Mouse (Mus musculus) layer of hippocampus, postnatal 25 days (tissue): ENCODE measurements around the gene Adamtsl4. TPM values are rescaled to one million over a fixed set of nuclear protein-coding genes. Genes with fewer than 3 reads are reported as not detected.
"Not testable (repeated sequence)": the region's sequence is repeated elsewhere in the genome, so short reads cannot be mapped to it uniquely, and the experiment has no call there.

Experiments
- DNase-seq, 2 experiments: peaks; one replicate each; pipeline ENCODE4 v3.0.0; 2022; ENCODE audit warnings: mixed read lengths in 2 of 2, low spot score in 1 of 2; ENCODE audit errors: extremely low spot score in 1 of 2
- total RNA-seq, 2 experiments: library from RNA; stranded (reverse); gene quantifications; 2 replicates each; pipeline ENCODE4 v1.2.3; 2021

Gene Adamtsl4
- total RNA-seq, 2 experiments from 2014 or later = 3.7 to 4.0 TPM

DNA sequence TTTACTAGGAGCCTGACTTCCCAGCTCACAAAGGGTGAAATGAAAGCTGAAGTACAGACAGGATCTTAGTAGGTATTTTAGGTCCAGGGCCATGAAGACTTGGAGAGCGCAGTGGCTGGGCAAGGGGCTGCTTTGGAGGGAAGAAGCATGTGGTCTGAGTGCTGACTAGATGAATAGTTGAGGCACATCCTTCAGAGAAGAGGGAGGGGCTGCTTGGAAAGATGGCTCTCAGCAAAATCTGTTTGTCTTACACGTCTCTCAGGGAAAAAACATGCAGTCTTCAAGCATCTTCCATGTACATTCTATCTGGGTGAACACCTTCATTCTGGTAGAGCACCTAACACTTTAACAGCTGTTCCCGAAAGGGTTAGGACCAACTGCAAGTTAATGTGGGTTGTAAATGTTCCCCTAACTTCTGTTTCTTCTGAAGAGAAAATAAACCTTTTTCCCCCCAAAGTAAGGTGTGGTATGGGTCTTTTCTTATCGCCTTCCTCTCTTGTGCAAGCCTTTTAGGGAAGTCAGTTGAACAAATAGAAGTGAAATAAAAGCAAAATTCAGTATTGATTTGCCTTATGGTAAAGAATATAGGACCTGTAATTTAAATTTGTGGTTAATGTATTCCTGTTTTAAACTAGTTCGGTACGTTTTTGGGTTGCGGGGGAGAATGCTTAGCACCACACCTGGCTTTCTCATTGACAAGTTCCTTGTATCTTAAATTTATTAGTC lies 24.8 kb downstream of the Adamtsl4 start:
- DNase-seq = no peak

- no peak for DNase-seq
These were observed 25.6 kb downstream of the Adamtsl4 start for GRCm38 (mm10) chr3:95661945-95662715.

- DNase-seq = no peak
These were observed 26.8 kb downstream of the Adamtsl4 start for GRCm38 (mm10) chr3:95660788-95661478.

DNA sequence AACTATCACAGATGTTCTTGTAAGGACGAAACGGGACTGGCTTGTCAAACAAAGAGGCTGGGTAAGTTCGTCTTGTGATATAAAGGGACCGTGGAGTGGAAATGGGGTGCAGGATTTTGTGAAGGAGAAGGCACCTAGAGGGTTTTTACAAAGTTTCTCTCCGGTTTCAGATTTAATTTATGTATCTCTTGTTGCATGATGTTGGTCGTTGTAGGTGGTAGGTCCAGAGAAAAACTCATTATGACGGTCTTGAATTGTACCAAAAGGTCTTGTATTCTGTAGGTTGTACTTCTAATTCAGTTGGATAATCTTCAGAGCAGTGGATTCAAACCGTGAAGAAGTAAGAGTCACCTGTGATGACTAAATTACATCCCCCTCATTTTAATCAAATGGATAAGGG lies 27.8 kb downstream of the Adamtsl4 start:
- no peak for DNase-seq

- DNase-seq = peak; percentile 36 to 50
These were observed 28.6 kb downstream of the Adamtsl4 start for GRCm38 (mm10) chr3:95658868-95659712.

- peak; percentile 87 to 91 for DNase-seq
These were observed 29.4 kb downstream of the Adamtsl4 start, which contains the start of gene Mcl1 for GRCm38 (mm10) chr3:95658236-95658867. Gene Mcl1, plus strand, starts transcription at chr3:95658788.

- no peak for DNase-seq
These were observed 30.0 kb downstream of the Adamtsl4 start for GRCm38 (mm10) chr3:95657711-95658110.

DNA sequence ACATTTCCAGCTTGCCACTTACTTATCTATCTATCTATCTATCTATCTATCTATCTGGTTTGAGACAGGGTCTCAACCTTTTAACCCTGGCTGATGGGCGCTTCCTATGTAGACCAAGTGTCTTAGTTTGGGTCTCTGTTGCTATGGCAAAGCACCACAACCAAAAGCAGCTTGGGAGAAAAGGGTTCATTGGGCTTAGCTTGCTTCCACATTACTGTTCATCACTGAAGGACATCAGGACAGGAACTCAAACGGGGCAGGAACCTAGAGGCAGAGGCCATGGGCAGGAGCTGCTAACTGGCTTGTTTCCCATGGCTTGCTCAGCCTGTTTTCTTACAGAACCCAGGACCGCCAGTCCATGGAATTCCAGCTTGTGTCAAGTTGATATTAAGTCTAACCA lies 30.6 kb downstream of the Adamtsl4 start:
- DNase-seq = no peak

- DNase-seq = no peak
These were observed 32.3 kb downstream of the Adamtsl4 start for GRCm38 (mm10) chr3:95655437-95655836.

DNA sequence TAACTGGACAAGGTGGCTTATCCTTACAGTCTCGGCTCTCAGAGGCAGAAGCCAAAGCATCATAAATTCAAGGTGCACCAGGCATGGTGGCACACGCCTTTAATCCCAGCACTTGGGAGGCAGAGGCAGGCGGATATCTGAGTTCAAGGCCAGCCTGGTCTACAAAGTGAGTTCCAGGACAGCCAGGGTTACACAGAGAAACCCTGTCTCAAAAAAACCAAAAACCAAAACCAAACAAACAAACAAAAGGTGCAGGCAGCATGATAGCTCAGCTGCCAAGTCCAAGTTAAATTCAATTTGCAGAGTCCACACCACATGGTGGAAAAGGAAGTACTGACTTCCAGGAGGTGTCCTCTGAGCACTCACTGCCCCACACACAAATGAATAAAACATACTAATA lies 33.3 kb downstream of the Adamtsl4 start:
- not testable (repeated sequence) for DNase-seq

GRCm38 (mm10) chr3:95653473-95654034 lies 34.2 kb downstream of the Adamtsl4 start:
- no peak for DNase-seq

- DNase-seq = no peak
These were observed 34.8 kb downstream of the Adamtsl4 start for GRCm38 (mm10) chr3:95652871-95653270.

DNA sequence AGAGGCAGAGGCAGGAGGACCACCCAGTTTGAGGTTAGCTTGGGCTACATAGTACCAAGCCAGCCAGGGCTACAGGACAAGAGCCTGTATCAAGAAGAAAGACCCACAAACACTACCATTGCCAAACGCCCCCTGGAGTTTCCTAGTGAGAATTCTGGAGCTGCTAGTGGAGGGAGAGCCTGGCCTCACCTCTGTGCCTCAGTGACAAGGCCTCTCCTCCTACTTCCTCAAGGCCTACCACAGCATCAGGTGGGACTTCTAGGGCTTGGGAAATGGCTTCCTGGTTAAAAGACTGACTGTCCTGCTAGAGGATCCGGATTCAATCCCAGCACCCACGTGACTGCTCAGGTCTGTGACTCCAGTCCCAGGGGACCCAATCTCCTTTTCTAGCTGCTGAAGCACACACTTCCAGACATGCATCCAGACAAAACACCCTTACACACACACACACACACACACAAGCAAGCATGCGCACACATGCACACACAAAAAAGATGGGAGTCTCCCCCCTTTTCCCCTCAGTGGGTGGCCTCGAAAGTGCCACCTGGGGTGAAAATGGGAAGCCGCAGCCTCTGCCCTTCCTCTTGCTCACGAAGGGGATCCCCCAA lies 35.4 kb downstream of the Adamtsl4 start:
- no peak for DNase-seq

GRCm38 (mm10) chr3:95651391-95652203 lies 36.1 kb downstream of the Adamtsl4 start:
- DNase-seq = no peak

DNA sequence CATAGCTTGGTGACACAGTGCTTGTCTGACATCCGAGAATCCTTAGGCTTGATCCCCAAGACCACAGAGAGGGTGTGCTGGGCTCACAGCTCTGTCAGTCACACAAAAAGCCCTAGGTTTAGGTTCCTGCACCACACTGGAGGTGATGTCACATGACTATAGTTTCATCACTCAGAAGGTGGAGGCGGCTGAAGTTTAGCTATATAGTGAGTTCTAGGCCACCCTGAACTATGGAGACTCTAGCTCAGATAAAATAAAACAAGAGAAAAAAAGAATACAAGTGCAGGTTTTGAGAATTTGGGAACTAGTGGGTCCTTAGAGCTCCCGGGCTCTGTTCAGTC lies 36.7 kb downstream of the Adamtsl4 start:
- no peak for DNase-seq

DNA sequence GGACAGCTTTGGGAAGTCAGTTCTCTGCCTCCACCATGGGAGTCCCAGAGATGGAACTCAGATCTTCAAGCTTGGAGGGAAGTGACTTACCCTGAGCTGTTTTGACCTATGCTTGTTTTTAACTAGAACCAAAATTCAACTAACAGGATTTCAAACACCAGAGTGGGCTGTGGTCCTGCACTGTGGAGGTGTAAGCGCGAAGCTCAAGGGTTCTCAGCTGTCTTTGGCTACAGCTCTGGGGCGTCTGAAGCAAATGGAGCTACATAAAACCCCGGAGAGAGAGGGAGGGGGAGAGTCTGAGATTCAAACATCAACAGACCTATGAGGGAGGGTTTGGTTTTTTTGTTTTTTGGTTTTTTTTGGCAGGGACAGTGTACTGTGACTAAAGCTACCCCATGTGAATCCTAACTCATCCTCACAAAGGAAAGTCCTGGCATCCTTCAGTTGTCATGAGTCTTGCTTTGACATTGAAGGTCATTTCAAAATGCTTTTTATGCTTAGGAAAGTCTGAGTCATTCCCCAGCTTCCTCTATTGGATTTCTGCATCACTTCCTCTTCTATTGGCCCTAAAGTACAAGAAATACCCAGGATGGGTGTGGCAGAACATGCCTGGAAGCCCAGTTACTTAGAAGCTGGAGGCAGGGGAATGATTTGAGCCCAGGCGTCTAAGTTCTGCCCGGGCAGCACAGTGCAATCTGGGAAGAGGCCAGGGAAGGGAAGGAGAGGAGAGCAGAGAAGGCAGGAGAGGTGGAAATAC lies 37.3 kb downstream of the Adamtsl4 start:
- no peak for DNase-seq

DNA sequence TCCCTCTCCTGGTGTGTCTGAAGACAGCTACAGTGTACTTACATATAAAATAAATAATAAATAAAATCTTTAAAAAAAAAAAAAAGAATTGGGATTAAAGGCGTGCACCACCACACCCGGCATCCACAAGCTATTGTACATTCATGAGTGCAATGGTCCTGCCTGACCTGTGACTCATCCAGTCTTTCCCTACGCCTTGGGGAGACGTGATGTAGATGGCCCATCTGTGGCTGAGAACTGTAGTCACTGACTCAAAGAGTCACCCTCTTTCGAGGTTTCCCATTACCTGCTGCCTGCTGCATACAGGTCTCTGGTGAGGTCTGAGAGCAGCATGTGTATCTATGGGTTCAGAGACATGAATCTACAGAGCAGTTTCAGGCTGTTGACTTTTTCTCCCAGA lies 39.7 kb downstream of the Adamtsl4 start:
- DNase-seq = no peak
